Mouse (Mus musculus) midbrain, embryonic 15.5 days (tissue): ENCODE results near the gene Aknad1. TPM values are rescaled to one million over a fixed set of nuclear protein-coding genes. Genes with fewer than 3 reads are reported as not detected.

Source experiments
- ATAC-seq: fragments of 200-750 bp; cut with Nextera tagmentation; replicated peaks from 2 replicates; pipeline ENCODE4 v1.8.0; 2017; ENCODE audit warnings: moderate TSS enrichment
- H3K27ac ChIP-seq: fragments of 300-500 bp; sonication (generic); 2 replicates; pipeline ENCODE4 v1.5.1; 2015; ENCODE audit warnings: mild to moderate bottlenecking, inconsistent platforms
- H3K27me3 ChIP-seq: fragments of 300-500 bp; sonication (generic); replicated peaks from 2 replicates; pipeline ENCODE4 v1.6.1; 2015; ENCODE audit warnings: inconsistent platforms
- H3K36me3 ChIP-seq: fragments of 300-500 bp; sonication (generic); replicated peaks from 2 replicates; pipeline ENCODE4 v1.6.1; 2015; ENCODE audit warnings: inconsistent platforms
- H3K4me1 ChIP-seq: fragments of 300-500 bp; sonication (generic); 2 replicates; pipeline ENCODE4 v1.6.1; 2015; ENCODE audit warnings: inconsistent platforms
- H3K4me2 ChIP-seq: fragments of 300-500 bp; sonication (generic); 2 replicates; pipeline ENCODE4 v1.6.1; 2015; ENCODE audit warnings: inconsistent platforms, mild to moderate bottlenecking, moderate library complexity
- H3K4me3 ChIP-seq: fragments of 300-500 bp; sonication (generic); 2 replicates; pipeline ENCODE4 v1.5.1; 2015; ENCODE audit warnings: mild to moderate bottlenecking, inconsistent platforms
- H3K9ac ChIP-seq: fragments of 300-500 bp; sonication (generic); 2 replicates; pipeline ENCODE4 v1.6.1; 2015; ENCODE audit warnings: mild to moderate bottlenecking, inconsistent platforms
- H3K9me3 ChIP-seq: fragments of 300-500 bp; sonication (generic); 2 replicates; pipeline ENCODE4 v1.6.1; 2016; ENCODE audit warnings: inconsistent platforms
- WGBS: fragments of 180-500 bp; shearing (Covaris S2); methylation state at CpG from one replicate; pipeline ENCODE4 v1.1.7; 2015; ENCODE audit warnings: mixed read lengths; 5-methylcytosine and 5-hydroxymethylcytosine counted together
- polyA plus RNA-seq: library from polyadenylated mRNA; unstranded; fragments of >200 nt; fragmentation: Nextera tagmentation; extraction: Ambion mirVana; gene quantifications from 2 replicates; pipeline ENCODE4 v1.2.1, GENCODE M21; 2015

The Aknad1 gene
- polyA plus RNA-seq, 1 experiment from 2014 or later: not detected

GRCm38 (mm10) chr3:108756131-108756530 is 16.7 kb downstream of the Aknad1 start:
- no peaks in the 10 kb centered on the region for H3K4me1 ChIP-seq
- H3K27ac ChIP-seq: no peak overlapping the region
- no peak for ATAC-seq
- H3K4me3 ChIP-seq: no peak overlapping the region
- no peaks in the 10 kb centered on the region for H3K27me3 ChIP-seq
- H3K36me3 ChIP-seq: no peaks in the 10 kb centered on the region
- 80% methylated on average over 1 of the region's 1 CpGs for WGBS
- H3K9me3 ChIP-seq: no peaks in the 10 kb centered on the region
- H3K9ac ChIP-seq: no peak overlapping the region
- no peak overlapping the region for H3K4me2 ChIP-seq

- no peaks in the 10 kb centered on the region for H3K36me3 ChIP-seq
- no peak overlapping the region for H3K27ac ChIP-seq
- H3K4me1 ChIP-seq: no peaks in the 10 kb centered on the region
- no peak overlapping the region for H3K4me2 ChIP-seq
- no peaks in the 10 kb centered on the region for H3K9me3 ChIP-seq
- no peaks in the 10 kb centered on the region for H3K27me3 ChIP-seq
- no peak overlapping the region for H3K9ac ChIP-seq
- 78% methylated on average over 9 of the region's 9 CpGs for WGBS
- no peak for ATAC-seq
- H3K4me3 ChIP-seq: no peak overlapping the region
Measured at GRCm38 (mm10) chr3:108757570-108757969, 18.1 kb downstream of the Aknad1 start.

GRCm38 (mm10) chr3:108759566-108760420 is 20.3 kb downstream of the Aknad1 start:
- Histone ChIP-seq H3K27me3 (no peaks in the 10 kb centered on the region), H3K4me3 (no peak overlapping the region)

GRCm38 (mm10) chr3:108762597-108763111 is 23.2 kb downstream of the Aknad1 start:
- no peaks in the 10 kb centered on the region for H3K4me1 ChIP-seq
- WGBS: 89% methylated on average over 7 of the region's 7 CpGs
- H3K4me2 ChIP-seq: no peak overlapping the region
- H3K4me3 ChIP-seq: no peak overlapping the region
- no peak overlapping the region for H3K9ac ChIP-seq
- no peaks in the 10 kb centered on the region for H3K27me3 ChIP-seq
- ATAC-seq: no peak
- no peaks in the 10 kb centered on the region for H3K9me3 ChIP-seq
- H3K27ac ChIP-seq: no peak overlapping the region
- H3K36me3 ChIP-seq: no peaks in the 10 kb centered on the region

More at GRCm38 (mm10) chr3:108759566-108760420, 20.3 kb downstream of the Aknad1 start:
- WGBS: 86% methylated on average over 11 of the region's 11 CpGs
- Histone ChIP-seq H3K4me1 (no peaks in the 10 kb centered on the region), H3K27ac (no peak overlapping the region), H3K9ac (no peak overlapping the region), H3K36me3 (no peaks in the 10 kb centered on the region), H3K4me2 (no peak overlapping the region), H3K9me3 (no peaks in the 10 kb centered on the region)
- no peak for ATAC-seq

GRCm38 (mm10) chr3:108763691-108764090 is 24.2 kb downstream of the Aknad1 start:
- Histone ChIP-seq H3K36me3 (no peaks in the 10 kb centered on the region), H3K4me1 (no peaks in the 10 kb centered on the region), H3K4me3 (no peak overlapping the region), H3K27ac (no peak overlapping the region), H3K9ac (no peak overlapping the region), H3K9me3 (no peaks in the 10 kb centered on the region), H3K4me2 (no peak overlapping the region), H3K27me3 (no peaks in the 10 kb centered on the region)
- WGBS: 73% methylated on average over 2 of the region's 2 CpGs
- no peak for ATAC-seq

GRCm38 (mm10) chr3:108764976-108765375 is 25.5 kb downstream of the Aknad1 start:
- Histone ChIP-seq H3K9me3 (no peaks in the 10 kb centered on the region), H3K27me3 (no peaks in the 10 kb centered on the region), H3K4me1 (no peaks in the 10 kb centered on the region), H3K27ac (no peak overlapping the region), H3K4me2 (no peak overlapping the region), H3K36me3 (no peaks in the 10 kb centered on the region), H3K9ac (no peak overlapping the region), H3K4me3 (no peak overlapping the region)
- ATAC-seq: no peak
- 68% methylated on average over 7 of the region's 7 CpGs for WGBS

GRCm38 (mm10) chr3:108765476-108765875 is 26.0 kb downstream of the Aknad1 start:
- H3K4me3 ChIP-seq: no peak overlapping the region

GRCm38 (mm10) chr3:108766943-108767342 is 27.5 kb downstream of the Aknad1 start:
- H3K9me3 ChIP-seq: no peaks in the 10 kb centered on the region
- no peak overlapping the region for H3K27ac ChIP-seq
- WGBS: 82% methylated on average over 7 of the region's 7 CpGs
- no peaks in the 10 kb centered on the region for H3K36me3 ChIP-seq
- no peak overlapping the region for H3K9ac ChIP-seq
- no peaks in the 10 kb centered on the region for H3K27me3 ChIP-seq
- H3K4me3 ChIP-seq: no peak overlapping the region
- no peak for ATAC-seq
- no peak overlapping the region for H3K4me2 ChIP-seq
- no peaks in the 10 kb centered on the region for H3K4me1 ChIP-seq

More at GRCm38 (mm10) chr3:108765476-108765875, 26.0 kb downstream of the Aknad1 start:
- no peak overlapping the region for H3K4me2 ChIP-seq
- no peaks in the 10 kb centered on the region for H3K4me1 ChIP-seq
- no peaks in the 10 kb centered on the region for H3K9me3 ChIP-seq
- no peaks in the 10 kb centered on the region for H3K36me3 ChIP-seq
- ATAC-seq: no peak
- no peak overlapping the region for H3K27ac ChIP-seq
- H3K27me3 ChIP-seq: no peaks in the 10 kb centered on the region
- 92% methylated on average over 7 of the region's 7 CpGs for WGBS
- H3K9ac ChIP-seq: no peak overlapping the region

GRCm38 (mm10) chr3:108767416-108767815 is 28.0 kb downstream of the Aknad1 start:
- no peaks in the 10 kb centered on the region for H3K9me3 ChIP-seq
- H3K4me2 ChIP-seq: no peak overlapping the region
- H3K9ac ChIP-seq: no peak overlapping the region
- no peaks in the 10 kb centered on the region for H3K36me3 ChIP-seq
- H3K4me3 ChIP-seq: no peak overlapping the region
- ATAC-seq: no peak
- no peaks in the 10 kb centered on the region for H3K27me3 ChIP-seq
- H3K4me1 ChIP-seq: no peaks in the 10 kb centered on the region
- H3K27ac ChIP-seq: no peak overlapping the region
- WGBS: 89% methylated on average over 10 of the region's 10 CpGs

- Histone ChIP-seq H3K27ac (no peak overlapping the region), H3K27me3 (no peaks in the 10 kb centered on the region), H3K9me3 (no peaks in the 10 kb centered on the region), H3K4me3 (no peak overlapping the region), H3K4me2 (no peak overlapping the region), H3K9ac (no peak overlapping the region), H3K4me1 (no peaks in the 10 kb centered on the region), H3K36me3 (no peaks in the 10 kb centered on the region)
- WGBS: 84% methylated on average over 6 of the region's 6 CpGs
- ATAC-seq: no peak
Measured at GRCm38 (mm10) chr3:108769547-108769946, 30.1 kb downstream of the Aknad1 start.

- H3K27ac ChIP-seq: no peak overlapping the region
- H3K4me1 ChIP-seq: no peaks in the 10 kb centered on the region
- H3K36me3 ChIP-seq: no peaks in the 10 kb centered on the region
- H3K4me3 ChIP-seq: no peak overlapping the region
- no peak overlapping the region for H3K4me2 ChIP-seq
- 45% methylated on average over 6 of the region's 6 CpGs for WGBS
- H3K27me3 ChIP-seq: no peaks in the 10 kb centered on the region
- peak; percentile 84 for ATAC-seq
- H3K9ac ChIP-seq: no peak overlapping the region
- no peaks in the 10 kb centered on the region for H3K9me3 ChIP-seq
Measured at GRCm38 (mm10) chr3:108770725-108771368, 31.4 kb downstream of the Aknad1 start.

- H3K27ac ChIP-seq: no peak overlapping the region
- no peaks in the 10 kb centered on the region for H3K9me3 ChIP-seq
- ATAC-seq: no peak
- no peaks in the 10 kb centered on the region for H3K4me1 ChIP-seq
- no peak overlapping the region for H3K4me2 ChIP-seq
- H3K9ac ChIP-seq: no peak overlapping the region
- WGBS: 88% methylated on average over 13 of the region's 13 CpGs
- no peaks in the 10 kb centered on the region for H3K36me3 ChIP-seq
- no peak overlapping the region for H3K4me3 ChIP-seq
- H3K27me3 ChIP-seq: no peaks in the 10 kb centered on the region
Measured at GRCm38 (mm10) chr3:108772211-108772610, 32.8 kb downstream of the Aknad1 start.
